Mouse (Mus musculus): Measurements from ENCODE around the gene Luzp1.

Luzp1 gene

DNA sequence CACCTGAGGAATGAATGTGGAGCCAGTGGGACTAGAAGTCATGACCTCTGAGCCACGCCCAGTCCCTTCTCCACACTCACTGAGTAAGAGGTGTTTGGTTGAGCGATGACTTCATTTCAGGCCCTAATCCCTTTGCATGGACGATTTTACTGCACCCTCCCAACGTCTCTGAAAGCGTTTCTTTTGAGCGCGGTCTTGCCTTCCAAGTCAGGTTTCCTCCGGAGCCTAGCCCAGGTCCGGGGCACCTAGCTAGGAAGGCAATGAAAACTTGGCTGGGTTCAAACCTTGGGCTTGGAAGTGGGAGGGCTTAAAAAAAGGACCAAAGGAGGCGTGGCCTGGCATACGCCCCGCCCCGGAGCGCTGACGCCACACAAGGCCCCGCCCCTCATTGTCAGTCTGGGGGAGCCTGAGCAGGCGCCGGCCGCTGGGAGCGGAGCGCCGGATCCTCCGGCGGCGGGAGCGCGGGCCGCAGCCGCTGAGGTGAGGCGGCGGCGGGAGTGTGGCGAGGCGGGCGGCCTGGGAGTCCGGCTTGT is at the start of gene Luzp1:
Gene Luzp1, plus strand, starts transcription at position 391 of the 533 bp plus-strand sequence.
- DNase-seq (ENCODE audit: low read depth, low spot score), result peak; percentile 95

DNA sequence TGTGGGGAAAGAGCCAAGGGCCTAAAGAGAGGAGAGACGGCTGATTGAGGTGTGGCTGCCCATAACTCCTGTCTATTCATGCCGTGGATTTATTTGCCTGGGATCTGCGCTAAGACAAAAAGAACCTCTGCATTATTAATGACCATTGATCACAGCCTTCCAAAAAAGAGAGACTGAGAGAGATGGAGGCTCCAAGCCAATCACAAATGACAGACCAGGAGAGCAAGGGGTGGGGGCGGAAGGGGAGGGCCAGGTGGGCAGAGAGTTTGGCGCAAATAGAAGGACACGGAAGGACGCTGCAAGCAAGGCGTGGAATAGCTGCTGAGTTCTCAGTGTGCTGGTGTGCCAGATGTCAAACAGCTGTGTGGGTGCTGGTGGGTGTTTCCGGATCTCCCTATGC is 46.3 kb upstream of the Luzp1 start, which contains the start of gene Htr1d:
Gene Htr1d, plus strand, starts transcription at position 301 of the 400 bp plus-strand sequence.
- no peak for DNase-seq (ENCODE audit: low read depth, low spot score)

DNA sequence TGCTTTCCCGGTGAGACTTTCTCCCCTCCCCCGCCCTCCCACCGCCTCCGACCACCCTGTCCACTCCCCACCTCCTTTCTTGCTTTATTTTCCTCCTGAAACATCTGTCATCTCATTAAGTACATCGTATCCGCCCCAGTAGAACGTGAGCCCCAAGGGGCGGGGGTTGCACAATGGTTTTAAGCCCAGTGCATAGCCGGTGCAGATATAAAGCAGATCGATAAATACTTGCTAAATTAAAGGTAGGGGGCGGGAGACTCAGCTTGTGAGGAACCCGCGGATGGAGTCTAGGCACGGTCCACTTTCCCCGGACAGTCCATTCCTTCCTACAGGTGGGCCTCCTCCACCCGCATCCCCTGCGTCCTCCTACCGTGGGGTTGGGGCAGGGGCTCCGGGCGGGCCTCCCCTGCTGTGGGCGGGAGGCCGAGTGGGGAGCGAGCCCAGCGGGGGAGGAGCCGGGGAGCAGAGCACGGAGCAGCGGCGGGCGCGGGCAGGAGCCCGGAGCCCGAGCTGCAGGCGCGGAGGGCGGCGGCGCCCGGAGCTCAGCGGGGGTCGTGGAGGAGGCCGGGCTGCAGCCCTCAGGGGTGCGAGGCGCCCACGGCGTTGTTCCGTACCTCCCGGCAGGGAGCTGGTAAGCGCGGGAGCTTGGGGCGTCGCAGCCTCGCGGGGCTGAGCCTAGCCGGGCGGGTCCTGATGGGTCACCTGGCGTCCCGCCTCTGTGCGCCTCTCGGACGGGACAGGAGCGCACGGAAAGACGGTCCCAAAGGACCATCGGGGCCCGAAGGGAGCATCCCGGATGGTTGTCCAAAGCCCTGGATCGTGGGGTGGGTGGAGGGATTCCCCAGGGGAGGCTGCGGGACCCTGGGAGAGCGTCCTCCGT is 45.2 kb upstream of the Luzp1 start:
- no peak for DNase-seq (ENCODE audit: low read depth, low spot score)

DNA sequence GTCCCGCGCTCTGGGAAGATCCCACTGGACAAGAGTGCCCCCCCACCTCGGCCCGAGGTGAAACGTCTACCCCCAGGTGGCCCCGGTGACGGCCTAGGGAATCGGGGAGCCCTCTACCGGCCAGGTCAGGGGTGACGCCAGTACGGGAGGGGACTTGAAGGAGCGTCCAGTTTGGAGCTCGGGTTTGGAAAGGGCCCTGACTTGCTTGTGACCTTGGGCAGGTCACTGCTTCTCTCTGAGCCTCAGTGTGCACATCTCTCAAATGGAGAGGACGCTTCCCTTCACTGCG is 44.6 kb upstream of the Luzp1 start:
- DNase-seq (ENCODE audit: low read depth, low spot score), result peak; percentile 49

DNA sequence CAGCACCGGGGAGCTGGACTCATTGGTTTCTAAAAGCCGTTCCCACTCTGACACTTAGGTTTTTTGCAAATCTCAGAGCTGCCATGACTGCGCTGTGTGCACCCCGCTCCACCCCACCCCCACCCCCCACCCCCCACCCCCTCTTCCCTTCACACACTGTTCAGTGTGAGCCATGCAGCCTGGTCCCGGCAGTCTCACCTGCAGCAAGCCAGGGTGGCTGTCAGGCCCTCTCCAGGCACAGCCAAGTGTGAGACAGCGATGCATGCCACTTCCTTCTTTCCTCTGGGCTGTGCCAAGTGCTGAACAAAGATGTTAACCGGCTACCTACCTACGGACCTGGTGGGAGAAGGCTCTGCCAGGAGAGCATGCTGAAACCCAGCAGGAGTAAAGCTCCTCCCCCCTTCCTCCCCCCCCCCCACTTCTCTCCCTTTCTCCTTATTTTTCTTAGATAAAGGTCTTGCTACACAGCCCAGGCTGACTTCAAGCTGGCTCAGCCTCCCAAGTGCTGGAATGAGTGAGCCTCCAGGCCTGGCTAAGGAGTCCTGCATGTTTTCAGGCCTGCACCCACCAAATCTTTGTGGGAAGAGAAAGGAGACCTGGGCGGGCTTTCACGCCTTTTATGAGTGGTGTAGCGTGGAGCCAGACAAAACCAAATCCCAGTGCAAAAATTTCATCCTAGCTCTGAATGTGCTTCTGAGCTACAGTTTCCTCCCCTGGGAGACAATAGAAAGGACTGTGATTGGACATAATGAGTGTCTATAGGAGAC is 38.8 kb upstream of the Luzp1 start:
- no peak for DNase-seq (ENCODE audit: low read depth, low spot score)

DNA sequence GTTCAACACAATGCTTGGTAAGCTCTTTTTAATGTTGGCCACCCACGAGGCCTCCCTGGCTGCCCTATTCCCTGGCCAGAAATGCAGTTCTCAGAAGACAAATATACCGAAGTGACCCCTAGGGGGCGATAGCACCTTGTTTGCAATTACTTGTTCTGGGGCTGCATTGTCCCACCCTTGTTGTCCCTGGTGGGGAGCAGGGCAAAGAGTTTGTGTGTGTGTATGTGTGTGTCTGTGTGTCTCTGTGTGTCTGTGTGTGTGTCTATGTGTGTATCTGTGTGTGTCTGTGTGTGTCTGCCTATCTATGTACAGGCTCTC is 38.2 kb upstream of the Luzp1 start:
- peak; percentile 84 for DNase-seq (ENCODE audit: low read depth, low spot score)

DNA sequence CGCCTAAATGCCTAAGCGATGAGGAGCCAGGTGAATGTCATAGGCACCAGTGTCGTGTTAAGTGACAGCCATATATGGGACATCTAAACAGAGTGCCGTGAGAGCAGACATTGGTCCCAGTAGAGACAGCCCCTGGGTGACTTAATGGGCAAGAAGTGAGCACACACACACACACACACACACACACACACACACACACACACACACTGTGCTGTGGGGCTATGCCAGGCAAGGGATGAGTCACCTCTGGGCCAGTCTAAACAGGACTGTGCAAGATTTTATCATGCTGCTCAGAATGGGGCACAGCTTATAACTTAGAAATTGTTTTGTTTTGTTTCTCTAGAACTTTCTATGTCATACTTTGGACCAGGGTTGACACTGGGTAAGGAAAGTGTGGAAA is 35.5 kb upstream of the Luzp1 start:
- DNase-seq (ENCODE audit: low read depth, low spot score), result no peak

DNA sequence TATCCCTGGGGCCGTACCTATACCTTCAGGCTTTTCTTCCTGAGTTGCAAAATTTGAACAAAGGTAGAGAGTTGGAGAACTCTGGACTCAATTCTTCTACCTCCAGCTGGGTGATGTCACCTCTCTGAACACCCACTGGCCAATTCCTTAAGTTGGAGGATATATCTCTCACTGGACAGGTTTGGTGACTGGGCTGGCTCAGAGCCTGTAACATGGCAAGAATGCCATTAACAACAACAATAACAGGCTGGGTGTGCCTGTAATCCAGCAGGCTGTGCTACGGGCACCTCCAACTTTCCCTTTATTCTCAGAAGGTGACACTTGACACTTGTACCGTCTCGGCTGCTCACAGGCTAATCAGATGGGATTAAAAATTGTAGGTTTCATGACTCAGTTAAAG is 30.5 kb upstream of the Luzp1 start:
- no peak for DNase-seq (ENCODE audit: low read depth, low spot score)

DNA sequence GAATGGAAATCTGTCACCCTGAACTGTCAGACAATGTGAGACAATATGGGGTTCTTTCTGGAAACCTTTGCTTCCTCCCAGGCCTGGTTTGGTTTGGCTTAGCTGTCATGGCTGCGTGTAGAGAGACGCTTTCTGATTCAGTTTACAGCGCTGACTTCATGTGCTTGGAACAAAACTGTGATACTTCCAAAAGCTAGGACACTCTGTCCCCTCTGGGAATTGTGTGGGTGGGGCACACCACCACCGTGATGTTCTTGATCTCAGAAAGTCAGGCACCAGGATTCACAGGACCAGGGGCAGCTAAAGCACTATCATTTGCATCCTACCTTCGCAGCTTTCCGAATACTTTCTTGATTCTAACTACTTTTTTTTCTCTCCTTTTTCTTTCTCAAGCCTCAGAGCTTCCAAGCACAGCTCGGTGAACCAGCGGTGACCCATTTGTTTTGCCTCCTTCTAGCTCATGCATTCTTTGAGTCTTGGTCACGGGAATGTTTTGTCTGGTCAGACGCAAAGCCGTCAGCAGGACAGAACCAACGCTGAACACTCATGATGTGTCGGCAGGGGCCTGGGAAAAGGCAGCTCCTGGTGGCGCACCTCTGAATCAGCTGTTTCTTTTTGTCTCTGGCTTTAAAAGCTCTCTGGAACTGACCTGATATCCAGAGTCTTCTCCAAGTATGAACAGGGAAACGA is 28.1 kb upstream of the Luzp1 start:
- DNase-seq (ENCODE audit: low read depth, low spot score), result peak; percentile 26

DNA sequence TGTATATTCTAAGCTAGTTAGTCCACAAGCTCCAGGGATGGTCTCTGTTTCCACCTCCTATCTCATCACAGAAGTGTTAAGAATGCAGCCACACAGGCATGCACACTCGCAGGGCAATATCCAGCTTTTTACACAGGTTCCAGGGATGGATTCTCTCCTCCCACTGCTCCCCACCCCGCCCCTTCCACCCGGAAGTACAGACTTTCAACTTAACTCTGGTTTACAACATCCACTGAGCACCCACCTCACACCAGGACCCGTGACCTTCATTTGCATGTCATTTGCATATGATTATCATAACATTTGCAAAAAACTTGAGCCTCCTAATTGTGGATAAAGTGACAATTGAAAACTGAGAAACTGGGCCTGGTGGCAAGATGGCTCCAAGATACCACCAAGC is 25.0 kb upstream of the Luzp1 start:
- peak; percentile 83 for DNase-seq (ENCODE audit: low read depth, low spot score)

DNA sequence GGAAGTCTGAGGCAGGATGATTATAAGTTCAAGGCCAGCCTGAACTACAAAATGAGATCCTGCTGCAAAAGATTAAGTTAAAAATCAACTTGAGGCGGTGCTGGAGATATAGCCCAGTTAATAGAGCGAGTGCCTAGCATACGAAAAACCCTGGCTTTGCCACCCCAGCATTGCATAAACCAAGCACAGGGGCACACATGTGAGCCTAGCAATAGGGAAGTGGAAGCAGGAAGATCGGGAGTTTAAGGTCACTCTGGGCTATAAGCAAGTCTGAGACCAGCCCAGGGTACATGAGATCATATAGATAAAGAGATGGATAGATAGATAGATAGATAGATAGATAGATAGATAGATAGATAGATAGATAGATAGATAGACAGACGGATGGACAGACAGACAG is 19.8 kb upstream of the Luzp1 start:
- no peak for DNase-seq (ENCODE audit: low read depth, low spot score)

DNA sequence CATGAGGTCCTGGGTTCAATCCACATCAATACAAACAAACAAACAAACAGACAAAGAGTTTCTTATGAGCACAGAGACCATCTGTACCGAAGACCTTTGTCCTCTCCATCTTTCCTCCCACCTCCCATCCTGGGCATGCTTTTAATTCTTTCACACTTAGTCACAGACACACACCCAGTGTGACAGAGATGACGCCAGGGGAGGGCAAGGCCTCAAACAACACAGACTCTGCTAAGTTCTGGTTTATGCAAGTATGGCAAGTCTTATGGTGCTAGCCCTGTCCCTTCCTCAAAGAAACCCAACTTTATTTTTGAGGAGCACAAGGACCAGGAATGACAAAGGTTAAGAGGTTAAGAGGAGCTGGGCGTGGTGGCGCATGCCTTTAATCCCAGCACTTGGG is 19.3 kb upstream of the Luzp1 start:
- DNase-seq (ENCODE audit: low read depth, low spot score), result peak; percentile 62

DNA sequence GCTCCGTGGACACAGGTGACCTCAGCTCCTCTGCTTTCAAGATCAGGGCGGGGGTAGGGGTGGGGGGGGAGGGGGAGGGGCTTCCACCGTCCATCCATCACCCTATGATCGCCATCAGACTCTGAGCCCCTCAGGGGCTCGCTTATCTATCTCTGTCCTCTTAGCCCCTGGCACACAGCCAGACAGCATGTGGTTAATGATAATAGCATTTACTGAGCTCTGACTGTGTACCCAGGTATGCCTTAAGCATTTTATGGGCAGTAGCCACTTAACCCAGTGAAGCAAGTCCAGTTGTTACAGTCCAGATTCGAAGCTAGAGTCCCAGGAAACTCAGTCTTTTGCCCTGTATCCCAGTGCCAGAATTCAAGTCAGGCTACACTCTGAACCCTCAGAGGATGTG is 18.0 kb upstream of the Luzp1 start:
- no peak for DNase-seq (ENCODE audit: low read depth, low spot score)

DNA sequence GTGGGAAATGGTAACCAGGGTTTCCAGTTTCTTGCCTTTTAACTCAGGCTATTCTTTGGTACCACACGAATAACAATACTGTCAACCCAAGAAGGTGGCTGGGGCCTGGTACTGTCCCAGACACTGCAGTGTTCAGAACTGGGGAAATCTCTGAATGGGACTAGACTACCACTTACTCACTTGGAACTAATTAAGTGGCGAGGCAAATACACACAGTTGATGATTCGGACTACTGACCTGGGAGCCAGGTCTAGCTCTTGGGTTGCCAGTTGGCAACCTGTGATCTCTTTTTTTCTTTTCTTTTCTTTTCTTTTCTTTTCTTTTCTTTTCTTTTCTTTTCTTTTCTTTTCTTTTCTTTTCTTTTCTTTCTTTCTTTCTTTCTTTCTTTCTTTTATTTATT is 17.3 kb upstream of the Luzp1 start:
- DNase-seq (ENCODE audit: low read depth, low spot score), result no peak

DNA sequence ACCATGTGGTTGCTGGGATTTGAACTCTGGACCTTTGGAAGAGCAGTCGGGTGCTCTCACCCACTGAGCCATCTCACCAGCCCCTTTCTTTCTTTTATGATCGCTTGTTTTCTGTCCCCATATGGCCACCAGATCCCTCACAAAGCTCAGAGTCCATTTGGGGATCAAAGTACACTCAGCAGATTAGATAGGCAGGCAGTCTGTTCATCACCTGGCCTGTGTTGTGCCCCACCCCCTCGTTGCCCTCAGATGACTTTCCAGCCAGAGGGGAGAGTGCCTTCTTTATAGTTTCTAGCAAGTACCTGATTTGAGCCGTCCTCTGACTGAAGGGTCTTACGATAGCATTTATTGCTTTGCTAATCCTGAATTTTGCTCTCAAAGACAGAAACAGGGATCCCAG is 16.8 kb upstream of the Luzp1 start:
- DNase-seq (ENCODE audit: low read depth, low spot score), result no peak

DNA sequence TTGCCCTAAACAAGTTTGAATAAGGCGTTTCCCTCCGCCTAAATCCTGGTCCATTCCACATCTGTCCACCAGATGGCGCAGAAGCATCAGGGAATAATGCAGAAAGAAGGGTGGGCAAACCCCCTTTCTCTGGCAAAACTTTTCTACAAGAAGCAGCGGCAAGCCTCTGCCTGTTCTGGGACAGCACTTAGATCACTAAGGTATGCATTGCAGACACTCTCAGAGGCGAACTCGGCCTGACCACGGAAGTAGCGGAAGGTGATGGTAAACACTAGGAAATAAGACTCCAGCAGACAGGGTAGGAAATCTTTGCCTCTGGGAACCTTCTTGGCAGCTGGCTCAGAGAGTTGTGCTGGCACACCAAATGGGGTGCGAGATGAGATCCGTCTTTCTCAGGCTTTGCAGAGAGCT is 14.7 kb upstream of the Luzp1 start:
- peak; percentile 87 for DNase-seq (ENCODE audit: low read depth, low spot score)

DNA sequence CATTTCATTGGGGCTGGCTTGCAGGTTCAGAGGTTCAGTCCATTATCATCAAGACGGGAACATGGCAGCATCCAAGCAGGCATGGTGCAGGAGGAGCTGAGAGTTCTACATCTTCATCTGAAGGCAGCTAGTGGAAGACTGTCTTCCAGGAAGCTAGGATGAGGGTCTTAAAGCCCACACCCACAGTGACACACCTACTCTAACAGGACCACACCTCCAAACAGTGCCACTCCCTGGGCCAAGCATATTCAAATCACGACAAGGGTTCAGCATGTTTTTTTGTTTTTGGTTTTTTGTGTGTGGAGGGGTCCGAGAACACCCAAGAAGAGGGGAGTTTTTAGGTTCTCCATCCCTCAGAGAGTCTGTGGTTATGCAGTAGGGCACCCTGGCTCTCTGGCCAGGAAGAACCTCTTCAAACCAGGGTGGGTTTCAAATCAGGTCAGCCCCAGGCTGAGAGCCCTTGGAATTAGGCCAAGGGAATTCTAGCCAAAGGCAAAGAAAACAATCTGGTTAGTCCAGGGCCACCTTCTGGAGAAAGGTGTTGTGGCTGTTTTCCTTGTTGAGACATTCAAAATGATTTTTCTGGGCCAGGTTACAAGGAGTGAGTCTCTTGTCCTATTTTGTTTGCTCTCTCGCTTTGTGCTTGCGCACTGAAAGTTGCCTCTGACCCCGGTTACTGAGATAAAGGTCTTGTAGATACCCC is 12.9 kb upstream of the Luzp1 start:
- peak; percentile 38 for DNase-seq (ENCODE audit: low read depth, low spot score)

DNA sequence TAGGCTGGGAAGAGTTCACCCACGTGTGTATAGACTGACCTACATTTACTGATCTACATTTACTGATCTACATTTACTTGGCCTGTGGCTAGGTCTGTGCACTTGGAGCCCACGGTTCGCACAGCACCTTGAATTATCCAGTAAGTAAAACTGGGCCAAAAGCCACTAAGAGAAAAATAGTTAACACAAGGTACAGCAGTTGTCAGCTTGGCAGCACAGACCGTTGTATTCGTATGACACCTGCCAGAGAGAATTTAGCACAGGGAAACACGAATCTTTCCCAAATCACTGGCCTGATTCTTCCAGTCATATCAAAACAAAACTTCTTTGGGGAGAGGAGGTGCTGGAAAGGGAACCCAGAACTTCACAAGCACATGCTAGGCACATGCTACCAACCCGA is 11.3 kb upstream of the Luzp1 start:
- DNase-seq (ENCODE audit: low read depth, low spot score), result no peak

DNA sequence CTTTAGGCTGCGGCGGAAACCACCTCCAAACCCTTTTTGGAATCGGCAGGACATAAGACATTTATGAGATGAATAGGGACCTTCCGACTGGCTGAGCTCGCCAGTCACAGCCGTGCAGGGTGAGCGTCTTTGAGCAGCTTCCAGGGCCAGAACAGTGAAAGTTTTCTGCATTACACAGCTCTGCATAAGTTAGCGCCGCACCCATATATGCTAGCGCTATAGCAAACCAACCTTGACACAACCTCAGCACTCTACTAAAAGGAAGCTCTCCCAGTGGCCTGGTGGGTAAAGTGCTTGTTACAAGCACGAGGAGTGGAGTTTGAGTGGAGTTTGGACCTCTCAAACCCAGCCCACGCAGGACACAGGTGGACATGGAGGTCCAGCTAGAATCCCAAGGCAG is 10.4 kb upstream of the Luzp1 start:
- DNase-seq (ENCODE audit: low read depth, low spot score), result peak; percentile 64

DNA sequence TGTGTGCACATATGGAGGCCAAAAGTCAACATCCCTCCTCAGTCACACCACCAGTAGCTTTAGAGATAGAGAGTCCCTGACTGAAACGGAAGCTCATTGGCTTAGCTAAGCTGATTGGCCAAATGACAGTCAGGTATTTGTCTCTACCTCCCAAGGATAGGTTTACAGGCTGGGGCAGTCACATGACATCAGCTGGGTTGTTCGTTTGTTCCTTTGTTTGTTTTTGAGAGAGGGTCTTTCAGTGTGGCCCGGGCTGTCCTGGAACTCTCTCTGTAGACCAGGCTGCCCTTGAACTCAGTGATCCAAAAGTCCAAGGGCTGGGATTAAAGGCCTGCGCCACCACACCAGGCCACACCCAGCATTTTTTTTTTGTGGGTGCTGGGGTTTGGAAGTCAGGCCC is 8.4 kb upstream of the Luzp1 start:
- DNase-seq (ENCODE audit: low read depth, low spot score), result peak; percentile 94

DNA sequence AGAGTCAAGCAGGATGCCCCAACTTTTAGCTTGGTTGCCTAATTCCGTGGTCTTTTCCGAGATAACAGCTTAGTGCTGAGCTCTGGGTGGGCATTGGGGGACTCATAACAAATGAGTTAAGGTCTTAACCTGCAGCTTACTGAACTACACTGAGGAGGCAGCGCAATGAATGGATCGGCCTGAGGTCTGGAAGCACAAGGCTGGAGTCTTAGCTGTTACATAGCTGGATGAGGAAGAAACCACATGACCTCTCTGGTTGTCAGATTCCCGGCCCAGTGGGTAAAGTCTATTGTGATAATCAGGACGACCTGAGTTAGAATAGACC is 7.8 kb upstream of the Luzp1 start:
- peak; percentile 60 for DNase-seq (ENCODE audit: low read depth, low spot score)
